Mouse (Mus musculus): Measurements from ENCODE around the gene Ksr1.

DNA sequence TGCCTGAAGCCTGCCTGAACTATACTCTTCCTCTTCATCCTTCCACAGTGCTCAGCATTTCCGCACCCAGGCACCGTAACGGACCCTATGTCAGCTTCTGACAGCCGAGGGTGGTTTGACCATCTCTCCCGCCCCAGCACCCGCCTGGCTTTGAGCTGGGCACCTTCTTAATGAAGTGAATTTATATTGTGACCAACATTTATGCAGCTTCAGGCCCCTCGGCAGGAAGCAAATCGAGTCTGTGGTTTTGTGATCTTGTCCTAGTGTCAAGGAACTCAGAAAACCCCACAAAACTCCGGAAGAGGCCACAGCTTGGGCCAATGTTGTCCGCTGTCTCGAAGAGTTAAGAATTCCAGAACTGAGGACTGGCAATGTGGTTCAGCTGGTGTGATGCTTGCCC, 112.6 kb downstream of the Ksr1 start:
- TF ChIP-seq CTCF (IDR thresholded peaks at IDR 0.05; ENCODE audit: control insufficient read depth, insufficient read depth, low read length), result no peak
- no peak for TF ChIP-seq POLR2A (IDR thresholded peaks at IDR 0.05; ENCODE audit: borderline replicate concordance, control insufficient read depth, low read depth, low read length)

Measured in bone marrow, adult 2 months (tissue).